Mouse (Mus musculus) ovary, postnatal 10 days (tissue): ENCODE measurements at regions not wholly inside any gene's neighbourhood (a gene's known extent, or its start where the extent isn't known, plus 50 kb on each side); places are given as distances from the start of the nearest gene placed in this dataset.
A peak's percentile ranks its signal among the peaks of the same experiment; 100 is the strongest.
"Not testable (repeated sequence)": the region's sequence is repeated elsewhere in the genome, so short reads cannot be mapped to it uniquely, and the experiment has no call there.

ENCODE experiments used
- DNase-seq: peaks from one replicate; pipeline ENCODE4 v3.0.0; 2022; ENCODE audit warnings: low spot score

- DNase-seq, result no peak
Measured at GRCm38 (mm10) chr3:5806947-5807575, 56.5 kb downstream of the Gm8797 start.

- no peak for DNase-seq
Measured at GRCm38 (mm10) chr3:5811071-5811590, 60.5 kb downstream of the Gm8797 start.

- DNase-seq, result not testable (repeated sequence)
Measured at GRCm38 (mm10) chr3:5820243-5820642, 69.6 kb downstream of the Gm8797 start.

GRCm38 (mm10) chr3:5860237-5860636 lies 109.6 kb downstream of the Gm8797 start:
- DNase-seq, result peak; percentile 100

GRCm38 (mm10) chr3:5870407-5870806 lies 119.8 kb downstream of the Gm8797 start:
- DNase-seq, result no peak

GRCm38 (mm10) chr3:5879113-5879512 lies 128.5 kb downstream of the Gm8797 start:
- DNase-seq, result no peak

GRCm38 (mm10) chr3:5917536-5917935 lies 166.9 kb downstream of the Gm8797 start:
- DNase-seq, result no peak

- not testable (repeated sequence) for DNase-seq
Measured at GRCm38 (mm10) chr3:5950243-5950642, 199.6 kb downstream of the Gm8797 start.

GRCm38 (mm10) chr3:5989011-5989645 lies 238.5 kb downstream of the Gm8797 start:
- DNase-seq, result not testable (repeated sequence)

- no peak for DNase-seq
Measured at GRCm38 (mm10) chr3:6004423-6004822, 253.8 kb downstream of the Gm8797 start.

- DNase-seq, result no peak
Measured at GRCm38 (mm10) chr3:6018749-6019148, 268.1 kb downstream of the Gm8797 start.

GRCm38 (mm10) chr3:6041325-6041724 lies 290.7 kb downstream of the Gm8797 start:
- not testable (repeated sequence) for DNase-seq

- DNase-seq, result no peak
Measured at GRCm38 (mm10) chr3:6049472-6050045, 299.0 kb downstream of the Gm8797 start.

GRCm38 (mm10) chr3:6051901-6052300 lies 301.3 kb downstream of the Gm8797 start:
- no peak for DNase-seq

GRCm38 (mm10) chr3:6083855-6084254 lies 333.2 kb downstream of the Gm8797 start:
- DNase-seq, result no peak

- no peak for DNase-seq
Measured at GRCm38 (mm10) chr3:6087267-6087666, 336.7 kb downstream of the Gm8797 start.

GRCm38 (mm10) chr3:6093931-6094330 lies 343.3 kb downstream of the Gm8797 start:
- no peak for DNase-seq

- not testable (repeated sequence) for DNase-seq
Measured at GRCm38 (mm10) chr3:6094410-6094809, 343.8 kb downstream of the Gm8797 start.

GRCm38 (mm10) chr3:6100863-6101262 lies 350.3 kb downstream of the Gm8797 start:
- no peak for DNase-seq

GRCm38 (mm10) chr3:6102866-6103265 lies 352.3 kb downstream of the Gm8797 start:
- DNase-seq, result no peak

- DNase-seq, result no peak
Measured at GRCm38 (mm10) chr3:6106659-6107058, 356.1 kb downstream of the Gm8797 start.

- DNase-seq, result no peak
Measured at GRCm38 (mm10) chr3:6107377-6108155, 357.0 kb downstream of the Gm8797 start.
